Mouse (Mus musculus): ENCODE data around the gene Creb1.

Gene Creb1

DNA sequence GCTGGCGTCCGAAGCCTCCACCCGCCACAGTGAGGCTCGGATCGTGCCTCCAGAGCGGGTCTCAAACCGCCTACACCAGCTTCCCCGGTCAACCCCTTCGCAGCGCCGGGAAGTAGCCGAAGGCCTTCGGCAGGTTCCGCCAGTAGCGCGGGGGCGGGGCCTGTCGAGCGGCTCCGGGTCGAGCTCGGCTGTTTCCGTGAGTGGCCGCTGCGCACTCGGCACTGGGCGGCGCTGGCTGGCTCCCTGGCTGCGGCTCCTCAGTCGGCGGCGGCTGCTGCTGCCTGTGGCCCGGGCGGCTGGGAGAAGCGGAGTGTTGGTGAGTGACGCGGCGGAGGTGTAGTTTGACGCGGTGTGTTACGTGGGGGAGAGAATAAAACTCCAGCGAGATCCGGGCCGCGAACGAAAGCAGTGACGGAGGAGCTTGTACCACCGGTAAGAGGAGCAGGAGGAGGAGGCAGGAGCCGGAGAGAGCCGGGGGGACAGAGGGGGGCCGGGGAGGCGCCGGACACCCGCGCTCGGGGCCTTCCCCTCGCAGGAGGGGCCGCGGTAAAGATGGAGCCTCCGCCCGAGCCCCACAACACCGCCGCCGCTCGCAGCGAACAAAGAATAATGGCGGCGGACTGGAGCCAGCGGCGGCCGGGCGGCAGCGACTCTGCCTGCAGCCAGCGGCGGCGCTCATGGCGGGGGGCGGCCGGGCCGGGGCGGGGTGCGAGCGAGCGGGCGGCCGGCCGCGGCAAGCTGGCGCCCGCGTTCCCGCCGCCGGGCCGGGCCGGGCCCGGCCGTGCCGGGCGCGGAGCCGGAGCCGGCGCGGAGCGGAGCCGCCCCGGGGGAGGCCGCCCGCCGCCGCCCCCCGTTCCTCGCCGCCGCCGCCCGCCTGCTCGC lies at the start of gene Creb1:
Gene Creb1 (plus strand): TSS at position 57 of the 882 bp plus-strand sequence.
- DNase-seq: peak; percentile 99

- DNase-seq: no peak
Observed at GRCm38 (mm10) chr1:64488521-64489029, 43.9 kb upstream of the Creb1 start.

DNA sequence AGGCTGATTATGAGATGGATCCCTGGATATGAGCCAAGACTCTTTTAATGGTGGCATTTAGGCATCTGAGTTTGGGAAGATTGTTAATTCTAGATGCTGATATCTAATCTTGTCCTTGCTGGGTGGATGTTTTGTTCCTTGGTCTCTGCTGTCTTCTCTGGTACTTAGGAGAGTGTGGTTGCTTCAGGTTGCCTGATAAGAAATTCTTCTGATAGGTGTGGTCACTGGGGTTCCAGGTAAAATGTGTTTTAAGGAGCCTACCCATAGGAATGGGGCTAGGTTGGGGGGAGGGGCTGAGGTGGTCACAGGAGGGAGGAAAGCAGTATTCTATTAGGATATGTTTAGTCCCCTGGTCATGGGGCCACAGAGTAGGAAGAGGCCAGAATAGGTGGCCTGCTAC lies 35.6 kb upstream of the Creb1 start:
- DNase-seq: no peak

- DNase-seq: no peak
Observed at GRCm38 (mm10) chr1:64501382-64502140, 30.9 kb upstream of the Creb1 start.

DNA sequence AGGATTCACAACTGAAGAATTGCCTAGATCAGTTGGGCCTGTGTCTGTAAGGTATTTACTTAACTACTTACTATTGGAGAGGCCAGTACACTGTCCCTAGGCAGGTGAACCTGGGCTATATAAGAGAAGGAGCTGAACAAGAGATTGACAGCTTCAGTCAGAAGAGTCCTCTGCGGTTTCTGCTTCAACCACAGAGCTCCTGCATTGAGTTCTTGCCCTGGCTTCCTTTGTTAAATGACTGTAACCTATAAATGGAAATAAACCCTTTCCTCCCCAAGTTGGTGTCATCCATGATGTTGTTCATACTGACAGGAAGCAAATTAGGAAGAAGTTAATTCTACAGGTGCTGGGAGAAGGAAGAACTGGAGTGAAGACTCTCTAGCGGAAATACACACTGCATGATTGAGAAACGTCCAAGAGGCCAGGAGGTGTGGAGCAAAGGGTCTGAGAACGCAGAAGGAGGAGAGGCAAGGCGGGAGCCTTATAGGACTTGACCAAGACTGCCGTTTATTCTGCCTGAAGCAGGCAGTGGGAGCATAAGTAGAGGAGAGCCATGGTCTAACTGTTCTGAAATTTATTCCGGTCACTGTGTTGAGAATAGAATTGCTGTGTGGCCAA lies 23.9 kb upstream of the Creb1 start:
- DNase-seq: peak; percentile 65

DNA sequence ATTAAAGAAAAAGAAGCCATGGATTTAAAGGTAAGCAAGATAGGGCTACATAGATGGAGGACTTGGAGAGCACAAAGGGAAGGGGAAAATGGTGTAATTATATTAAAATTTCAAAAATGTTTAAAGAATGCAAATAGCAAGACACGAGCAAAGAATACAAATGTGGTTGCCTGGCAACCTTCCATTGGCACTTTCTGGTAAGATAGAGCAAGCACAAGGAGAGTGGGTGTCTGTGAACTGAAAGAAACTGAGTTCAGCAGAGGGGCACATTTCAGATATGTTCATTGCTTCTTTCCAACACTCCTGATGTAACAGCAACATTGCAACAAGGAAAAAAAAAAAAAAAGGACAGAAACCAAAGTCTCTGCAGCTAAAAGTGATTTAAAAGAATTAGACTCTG lies 22.8 kb upstream of the Creb1 start:
- no peak for DNase-seq

GRCm38 (mm10) chr1:64514184-64514583 lies 18.3 kb upstream of the Creb1 start:
- DNase-seq: no peak

DNA sequence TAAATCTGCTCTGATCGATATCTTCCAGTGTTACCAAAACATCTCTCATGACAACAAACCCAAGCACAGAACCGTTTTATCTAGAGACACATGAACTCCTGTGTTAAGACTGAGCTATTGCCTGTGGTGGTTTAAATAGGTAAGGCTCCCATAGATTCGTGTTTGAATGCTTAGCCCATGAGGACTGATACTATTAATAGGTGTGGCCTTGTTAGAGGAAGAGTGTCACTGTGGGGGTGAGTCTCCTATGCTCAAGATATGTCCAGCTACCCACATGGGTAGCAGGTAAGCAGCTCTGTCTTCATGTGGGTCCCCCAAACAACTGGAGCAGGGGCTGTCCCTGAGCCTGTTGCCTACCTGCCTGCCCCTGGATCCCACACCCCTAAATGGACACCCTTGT lies 15.9 kb upstream of the Creb1 start:
- no peak for DNase-seq

DNA sequence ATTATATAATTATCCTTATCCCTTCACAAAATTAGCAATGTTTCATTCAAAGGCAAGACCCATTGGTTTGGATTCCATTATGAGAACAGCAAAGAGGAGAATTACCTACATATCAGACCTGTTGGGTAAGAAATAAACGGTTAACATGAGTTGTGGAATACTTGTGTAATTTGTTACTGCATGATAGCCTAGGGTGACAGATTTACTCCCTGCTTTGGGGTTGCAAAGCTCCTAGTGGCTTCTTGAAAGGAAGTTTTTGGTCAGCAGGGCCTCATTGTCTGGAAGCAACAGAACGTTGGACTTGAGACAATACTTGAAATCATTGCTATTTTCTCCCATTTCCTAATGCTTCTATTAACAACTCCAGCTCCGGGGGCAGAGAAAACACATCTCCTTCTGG lies 14.0 kb upstream of the Creb1 start:
- DNase-seq: no peak

- no peak for DNase-seq
Observed at GRCm38 (mm10) chr1:64519345-64519744, 13.1 kb upstream of the Creb1 start.

DNA sequence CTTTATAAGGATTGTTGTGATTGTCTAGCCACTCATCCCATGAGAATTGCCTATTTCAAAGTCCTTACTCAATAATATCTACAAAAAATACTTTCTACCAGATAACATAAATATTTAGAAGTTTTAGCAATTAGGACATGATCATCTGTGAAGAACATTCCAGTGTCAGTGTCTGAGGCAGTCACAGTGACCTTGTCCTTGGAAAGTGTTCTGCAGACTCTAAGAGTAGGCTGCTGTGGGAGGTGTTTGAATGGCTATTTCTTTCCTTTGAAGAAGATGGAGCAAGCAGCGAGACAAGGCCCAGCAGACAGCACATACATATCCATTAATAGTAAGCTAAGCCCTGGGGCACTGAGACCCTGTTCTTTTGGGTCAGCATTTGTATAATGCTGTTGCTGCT lies 12.5 kb upstream of the Creb1 start:
- DNase-seq: no peak

DNA sequence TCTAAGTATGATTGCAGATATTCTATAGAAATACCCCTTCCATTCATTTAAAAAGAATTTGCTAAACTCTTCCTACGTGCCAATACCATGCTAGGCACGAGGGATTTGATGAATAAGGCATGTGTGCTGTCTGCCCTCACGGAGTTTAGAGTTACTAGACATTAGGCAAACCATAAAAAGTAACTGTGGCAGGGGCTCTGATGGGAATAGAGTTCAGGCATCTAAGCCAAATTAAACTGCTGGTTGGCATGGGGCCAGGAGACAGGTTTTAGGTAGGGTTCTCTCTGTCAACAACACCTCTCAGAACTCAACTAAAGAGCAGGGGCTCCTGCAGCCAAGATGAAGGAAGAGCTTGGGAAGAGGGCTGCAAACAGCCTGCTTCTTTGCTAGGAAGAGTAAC lies 10.7 kb upstream of the Creb1 start:
- DNase-seq: no peak

GRCm38 (mm10) chr1:64522637-64523036 lies 9.8 kb upstream of the Creb1 start:
- no peak for DNase-seq

- DNase-seq: peak; percentile 48
Observed at GRCm38 (mm10) chr1:64523117-64523516, 9.3 kb upstream of the Creb1 start.

- no peak for DNase-seq
Observed at GRCm38 (mm10) chr1:64524661-64525060, 7.8 kb upstream of the Creb1 start.

DNA sequence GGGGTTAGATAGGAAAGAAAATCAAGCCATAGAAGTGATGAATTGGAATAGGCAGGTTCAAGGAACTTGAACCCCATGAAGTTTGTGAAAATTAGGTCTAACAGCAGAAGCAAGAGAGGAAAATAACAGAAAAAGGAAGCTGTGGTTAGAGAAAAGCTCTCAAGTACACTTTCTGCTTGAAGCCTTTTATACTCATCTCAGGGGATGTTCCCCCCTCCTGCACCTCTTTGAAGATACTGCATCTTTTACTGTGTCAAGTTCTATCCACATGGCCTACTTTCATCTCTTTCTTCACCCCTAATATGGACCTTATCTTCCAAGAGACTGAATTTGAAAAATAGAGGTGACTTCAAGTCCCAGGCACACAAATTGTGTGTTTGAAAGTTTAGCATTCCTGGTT lies 4.8 kb upstream of the Creb1 start:
- peak; percentile 75 for DNase-seq

GRCm38 (mm10) chr1:64529781-64530315 lies 2.6 kb upstream of the Creb1 start:
- DNase-seq: peak; percentile 59

DNA sequence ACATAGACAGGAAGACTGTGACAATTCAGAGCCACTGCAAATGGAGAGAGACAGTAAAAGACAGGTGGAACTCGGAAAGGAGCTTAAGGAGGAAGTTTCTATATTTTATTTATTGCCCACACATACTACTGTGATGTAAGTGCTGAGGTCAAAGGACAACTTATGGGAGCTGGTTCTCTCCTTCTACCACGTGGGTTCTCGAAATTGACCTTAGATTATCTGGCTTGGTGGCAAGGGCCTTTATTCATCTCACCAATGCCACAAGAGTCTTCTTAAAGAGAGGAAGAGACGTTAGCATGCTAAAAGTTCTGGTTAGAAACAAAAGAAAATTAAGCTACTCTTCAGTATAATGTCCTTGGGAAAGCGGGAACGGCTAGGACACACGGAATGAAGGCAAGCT lies 897 bp upstream of the Creb1 start:
- DNase-seq: no peak

- peak; percentile 91 for DNase-seq
Observed at GRCm38 (mm10) chr1:64532067-64532523, 350 bp upstream of the Creb1 start.

DNA sequence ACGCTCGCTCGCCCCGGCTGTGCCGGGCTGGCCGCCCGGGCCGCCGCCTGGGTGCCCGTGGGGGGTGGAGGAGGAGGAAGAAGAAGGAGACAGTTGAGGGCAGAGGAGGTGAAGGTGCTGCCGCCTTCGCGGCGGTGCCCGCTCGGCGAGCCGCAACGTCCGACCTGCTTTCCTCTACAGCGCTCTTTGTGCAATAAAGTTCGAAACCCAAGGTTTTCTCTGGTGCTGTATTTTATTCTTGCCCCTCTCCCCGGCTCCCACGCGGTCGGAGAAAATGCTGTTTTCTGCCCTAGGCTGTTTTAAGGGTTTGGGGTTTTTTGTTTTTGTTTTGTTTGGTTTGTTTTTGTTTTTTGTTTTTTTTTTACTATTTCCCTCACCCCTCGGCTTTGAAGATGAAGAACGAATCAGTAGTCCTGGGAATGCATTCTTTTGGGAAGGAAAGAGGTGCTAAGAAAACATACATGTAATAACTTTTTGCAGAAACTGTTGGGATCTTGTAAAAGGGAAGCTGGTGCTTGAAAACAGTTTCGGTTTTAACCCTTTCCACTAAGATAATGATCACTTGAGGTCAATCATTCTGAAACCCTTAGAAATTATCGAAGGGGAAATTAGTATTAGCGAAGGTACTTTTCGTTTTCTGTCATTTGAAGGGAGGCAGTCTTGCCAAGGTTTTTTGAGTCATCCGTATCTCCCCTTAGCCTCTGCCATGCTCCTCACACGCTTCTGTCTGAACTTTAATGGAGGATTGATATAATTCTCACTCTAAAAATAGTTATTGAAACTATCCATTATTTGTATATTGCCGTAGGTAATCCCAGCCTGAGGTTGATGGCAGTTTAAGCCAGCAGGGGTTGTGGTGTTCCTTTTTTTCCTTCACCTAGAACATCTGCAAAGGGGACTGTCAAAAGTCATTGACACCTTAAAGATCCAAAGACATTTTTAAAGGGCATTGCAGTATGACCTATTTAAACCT lies 1.3 kb downstream of the Creb1 start:
- peak; percentile 79 for DNase-seq

GRCm38 (mm10) chr1:64538837-64539367 lies 6.5 kb downstream of the Creb1 start:
- DNase-seq: no peak

GRCm38 (mm10) chr1:64543750-64544149 lies 11.3 kb downstream of the Creb1 start:
- DNase-seq: peak; percentile 43

Data from thymus, postnatal 14 days (tissue).